Mouse (Mus musculus) neural tube, embryonic 15.5 days (tissue): Measurements from ENCODE around the gene Hoxc12. TPM values are rescaled to one million over a fixed set of nuclear protein-coding genes. Genes with fewer than 3 reads are reported as not detected.

Experiments
- ATAC-seq: fragments of 200-750 bp; cut with Nextera tagmentation; 2 replicates; pipeline ENCODE4 v1.8.0; 2017; ENCODE audit warnings: mild to moderate bottlenecking, moderate TSS enrichment, moderate library complexity; ENCODE audit not compliant: low FRiP score
- H3K27ac ChIP-seq: fragments of 300-500 bp; sonication (generic); replicated peaks from 2 replicates; pipeline ENCODE4 v1.5.1; 2015; ENCODE audit warnings: mild to moderate bottlenecking, inconsistent platforms
- H3K27me3 ChIP-seq: fragments of 300-500 bp; sonication (generic); replicated peaks from 2 replicates; pipeline ENCODE4 v1.6.1; 2015; ENCODE audit warnings: inconsistent platforms
- H3K36me3 ChIP-seq: fragments of 300-500 bp; sonication (generic); 2 replicates; pipeline ENCODE4 v1.6.1; 2015; ENCODE audit warnings: inconsistent platforms
- H3K4me1 ChIP-seq: fragments of 300-500 bp; sonication (generic); 2 replicates; pipeline ENCODE4 v1.6.1; 2015; ENCODE audit warnings: inconsistent platforms
- H3K4me2 ChIP-seq: fragments of 300-500 bp; sonication (generic); 2 replicates; pipeline ENCODE4 v1.6.1; 2015; ENCODE audit warnings: inconsistent platforms, mild to moderate bottlenecking, moderate library complexity
- H3K4me3 ChIP-seq: fragments of 300-500 bp; sonication (generic); replicated peaks from 2 replicates; pipeline ENCODE4 v1.5.1; 2015; ENCODE audit warnings: mild to moderate bottlenecking, inconsistent platforms
- H3K9ac ChIP-seq: fragments of 300-500 bp; sonication (generic); replicated peaks from 2 replicates; pipeline ENCODE4 v1.6.1; 2015; ENCODE audit warnings: mild to moderate bottlenecking, inconsistent platforms
- H3K9me3 ChIP-seq: fragments of 300-500 bp; sonication (generic); replicated peaks from 2 replicates; pipeline ENCODE4 v1.6.1; 2016; ENCODE audit warnings: inconsistent platforms
- WGBS: fragments of 180-500 bp; shearing (Covaris S2); methylation state at CpG from one replicate; pipeline ENCODE4 v1.1.7; 2015; ENCODE audit warnings: mixed read lengths; 5-methylcytosine and 5-hydroxymethylcytosine counted together
- polyA plus RNA-seq: library from polyadenylated mRNA; unstranded; fragments of >200 nt; fragmentation: Nextera tagmentation; extraction: Ambion mirVana; gene quantifications from 2 replicates; pipeline ENCODE4 v1.2.1, GENCODE M21; 2015

Gene Hoxc12
- polyA plus RNA-seq, 1 experiment from 2014 or later: 12.7 TPM

DNA sequence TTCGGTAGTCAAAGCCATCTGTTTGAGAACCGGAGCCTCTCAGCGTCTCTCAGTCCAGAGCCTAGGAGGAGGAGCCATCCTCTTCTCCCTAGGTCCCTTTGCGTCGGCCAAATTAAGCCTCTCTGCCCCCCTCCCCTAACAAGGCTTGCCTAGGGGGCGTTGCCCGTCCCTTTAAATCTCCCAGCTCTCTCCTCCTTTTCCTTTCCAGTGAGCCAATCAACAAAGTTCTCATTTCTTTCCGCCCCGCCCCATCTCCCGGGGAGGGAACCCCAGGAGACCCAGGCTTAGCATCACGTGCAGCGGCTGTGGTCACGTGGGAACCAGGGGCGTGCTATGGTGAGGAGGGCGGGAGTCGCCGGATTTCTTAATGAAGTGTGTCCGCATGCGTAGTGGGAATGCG lies 15.9 kb upstream of the Hoxc12 start:
- H3K4me3 ChIP-seq: peak overlapping the region; percentile 6; the same call in 1 of the 2 replicates
- under 1% methylated on average over 19 of the region's 20 CpGs for WGBS
- ATAC-seq: peak; percentile 75

DNA sequence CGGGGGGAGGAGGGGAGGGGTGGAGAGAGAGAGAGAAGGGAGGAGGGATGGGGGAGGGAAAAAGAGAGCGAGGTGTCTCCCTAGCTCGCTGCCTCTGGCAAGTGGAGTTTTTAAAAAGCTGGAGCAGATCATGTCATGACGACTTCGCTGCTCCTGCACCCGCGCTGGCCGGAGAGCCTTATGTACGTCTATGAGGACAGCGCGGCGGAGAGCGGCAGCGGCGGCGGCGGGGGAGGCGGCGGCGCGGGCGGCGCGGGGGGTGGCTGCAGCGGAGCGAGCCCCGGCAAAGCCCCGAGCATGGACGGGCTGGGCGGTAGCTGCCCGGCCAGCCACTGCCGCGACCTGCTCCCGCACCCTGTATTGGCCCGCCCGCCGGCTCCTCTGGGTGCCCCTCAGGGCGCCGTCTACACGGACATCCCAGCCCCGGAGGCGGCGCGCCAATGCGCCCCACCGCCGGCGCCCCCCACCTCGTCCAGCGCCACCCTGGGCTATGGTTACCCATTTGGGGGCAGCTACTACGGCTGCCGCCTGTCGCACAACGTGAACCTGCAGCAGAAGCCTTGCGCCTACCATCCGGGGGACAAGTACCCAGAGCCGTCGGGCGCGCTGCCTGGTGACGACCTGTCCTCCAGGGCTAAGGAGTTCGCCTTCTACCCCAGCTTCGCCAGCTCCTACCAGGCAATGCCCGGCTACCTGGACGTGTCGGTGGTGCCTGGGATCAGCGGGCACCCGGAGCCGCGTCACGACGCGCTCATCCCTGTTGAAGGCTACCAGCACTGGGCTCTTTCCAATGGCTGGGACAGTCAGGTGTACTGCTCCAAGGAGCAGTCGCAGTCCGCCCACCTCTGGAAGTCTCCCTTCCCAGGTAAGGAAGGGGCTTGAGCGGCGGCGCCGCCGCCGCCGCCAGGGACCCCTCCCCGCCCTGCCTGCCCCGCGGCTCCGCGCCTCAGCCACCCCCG lies 15.2 kb upstream of the Hoxc12 start, which contains the start of gene Hoxc13:
Gene Hoxc13, plus strand, starts transcription at position 51 of the 959 bp plus-strand sequence.
- peak; percentile 8; the same call in 1 of the 2 replicates for ATAC-seq
- Histone ChIP-seq H3K9ac (peak within 1 kb of the TSS; percentile 31), H3K4me1 (peaks cover 17% of the 10 kb centered on the region), H3K9me3 (no peaks in the 10 kb centered on the region), H3K27ac (peak within 1 kb of the TSS; percentile 58), H3K4me3 (peak within 1 kb of the TSS; percentile 35), H3K27me3 (peaks cover 85% of the 10 kb centered on the region), H3K36me3 (no peaks in the 10 kb centered on the region), H3K4me2 (peak within 1 kb of the TSS; percentile 39)
- 1% methylated on average over 83 of the region's 88 CpGs for WGBS

More for the DNA sequence above, 15.9 kb upstream of the Hoxc12 start:
- Histone ChIP-seq H3K36me3 (no peaks in the 10 kb centered on the region), H3K27ac (no peak overlapping the region), H3K9me3 (no peaks in the 10 kb centered on the region), H3K4me1 (peaks cover 17% of the 10 kb centered on the region), H3K27me3 (peaks cover 85% of the 10 kb centered on the region), H3K4me2 (peak overlapping the region; percentile 39), H3K9ac (no peak overlapping the region)

DNA sequence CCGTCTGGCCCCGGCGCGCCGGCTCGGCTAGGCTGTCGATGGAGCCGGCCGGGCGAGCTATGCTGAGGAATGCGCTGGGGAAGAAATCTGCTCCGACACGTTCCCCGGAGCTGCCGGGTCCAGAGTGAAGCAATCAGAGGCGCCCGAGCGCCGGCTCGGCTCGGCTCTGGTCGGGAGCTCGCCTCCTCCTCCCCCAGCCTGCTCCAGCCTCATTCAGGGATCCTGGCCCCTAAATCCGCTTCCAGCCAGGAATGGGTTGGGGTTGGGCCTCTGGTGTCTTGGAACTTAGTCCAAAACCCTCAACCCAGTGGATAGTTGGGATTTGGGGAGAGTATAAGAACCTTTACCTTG lies 14.6 kb upstream of the Hoxc12 start:
- no peaks in the 10 kb centered on the region for H3K36me3 ChIP-seq
- ATAC-seq: 0 out of 2 replicates have a peak, but pooled peaks have one; percentile 17
- peak overlapping the region; percentile 39; the same call in 1 of the 2 replicates for H3K4me2 ChIP-seq
- H3K4me1 ChIP-seq: peaks cover 17% of the 10 kb centered on the region
- peak overlapping the region; percentile 35 for H3K4me3 ChIP-seq
- no peaks in the 10 kb centered on the region for H3K9me3 ChIP-seq
- peak overlapping the region; percentile 24; the same call in 1 of the 2 replicates for H3K27ac ChIP-seq
- under 1% methylated on average over 24 of the region's 24 CpGs for WGBS
- H3K27me3 ChIP-seq: peaks cover 81% of the 10 kb centered on the region
- peak overlapping the region; percentile 31 for H3K9ac ChIP-seq

DNA sequence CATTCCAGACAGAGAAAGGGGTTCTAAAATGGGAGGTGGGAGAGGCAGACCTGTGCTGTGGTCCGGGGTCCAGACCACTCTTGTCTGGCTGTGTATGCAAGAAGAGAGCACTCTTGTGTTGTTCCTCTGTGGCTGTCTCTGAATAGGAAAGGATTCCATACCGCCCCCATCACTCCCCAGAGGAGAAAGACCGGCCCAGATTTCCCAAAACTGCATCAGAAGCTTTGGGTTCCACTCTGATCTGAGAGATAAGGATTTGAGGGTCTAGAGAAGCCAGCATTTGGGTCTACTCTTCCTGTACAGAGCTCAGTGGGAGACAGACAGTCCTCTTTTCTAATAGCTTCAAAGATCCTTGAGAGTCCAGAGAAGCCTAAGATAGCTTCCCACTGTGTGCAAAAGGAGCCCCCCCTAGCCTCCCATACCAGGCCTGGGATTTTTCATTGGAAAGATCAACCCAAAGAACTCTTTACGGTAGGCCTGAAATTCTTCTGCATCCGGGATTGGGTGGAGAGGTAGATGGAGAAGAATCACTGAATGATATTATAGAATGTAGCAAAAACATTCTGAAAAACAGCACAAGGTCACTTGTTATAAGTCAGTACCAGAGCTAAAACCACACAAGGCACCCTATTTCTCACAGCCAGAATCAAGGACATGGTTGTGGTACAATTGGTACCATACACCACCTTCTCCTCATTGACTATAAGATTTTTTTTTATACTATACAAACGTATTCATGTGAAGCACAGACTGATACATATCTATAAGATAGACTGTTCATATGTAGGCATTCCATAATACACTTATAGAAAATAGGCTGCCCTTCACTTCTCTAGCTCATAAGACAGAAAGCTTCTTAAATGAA lies 13.7 kb upstream of the Hoxc12 start:
- H3K9me3 ChIP-seq: no peaks in the 10 kb centered on the region
- H3K4me2 ChIP-seq: peak overlapping the region; percentile 22; the same call in 1 of the 2 replicates
- peaks cover 77% of the 10 kb centered on the region for H3K27me3 ChIP-seq
- no peaks in the 10 kb centered on the region for H3K36me3 ChIP-seq
- WGBS: 16% methylated on average over 6 of the region's 6 CpGs
- no peak for ATAC-seq
- peak overlapping the region; percentile 35 for H3K4me3 ChIP-seq
- no peak overlapping the region for H3K27ac ChIP-seq
- no peak overlapping the region for H3K9ac ChIP-seq
- peaks cover 17% of the 10 kb centered on the region for H3K4me1 ChIP-seq

DNA sequence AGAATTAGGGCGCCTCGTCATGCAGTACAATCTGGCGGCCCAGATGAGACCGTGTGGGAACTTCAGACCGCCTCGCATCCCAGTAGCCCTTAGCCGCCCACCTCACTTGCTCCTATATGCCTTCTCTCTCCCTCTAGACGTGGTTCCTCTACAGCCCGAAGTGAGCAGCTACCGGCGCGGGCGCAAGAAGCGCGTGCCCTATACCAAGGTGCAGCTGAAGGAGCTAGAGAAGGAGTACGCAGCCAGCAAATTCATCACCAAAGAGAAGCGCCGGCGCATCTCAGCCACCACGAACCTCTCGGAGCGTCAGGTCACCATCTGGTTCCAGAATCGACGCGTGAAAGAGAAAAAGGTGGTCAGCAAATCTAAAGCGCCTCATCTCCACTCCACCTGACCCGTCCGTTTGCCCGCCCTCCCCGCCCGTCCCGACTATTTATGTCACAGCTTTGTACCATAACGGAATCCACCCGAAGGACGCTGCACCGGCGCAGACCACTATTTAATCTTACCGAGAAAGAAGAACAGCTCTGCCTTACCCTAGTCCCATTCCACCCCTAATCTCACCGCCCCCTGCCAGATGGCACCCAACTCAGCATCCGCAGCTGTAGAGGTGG lies 9.4 kb upstream of the Hoxc12 start:
- H3K27ac ChIP-seq: no peak overlapping the region
- H3K36me3 ChIP-seq: no peaks in the 10 kb centered on the region
- no peak for ATAC-seq
- no peaks in the 10 kb centered on the region for H3K9me3 ChIP-seq
- H3K4me2 ChIP-seq: peak overlapping the region; percentile 5; the same call in 1 of the 2 replicates
- H3K4me3 ChIP-seq: no peak overlapping the region
- WGBS: 2% methylated on average over 40 of the region's 40 CpGs
- H3K9ac ChIP-seq: no peak overlapping the region
- H3K27me3 ChIP-seq: peaks cover 87% of the 10 kb centered on the region
- H3K4me1 ChIP-seq: no peaks in the 10 kb centered on the region

DNA sequence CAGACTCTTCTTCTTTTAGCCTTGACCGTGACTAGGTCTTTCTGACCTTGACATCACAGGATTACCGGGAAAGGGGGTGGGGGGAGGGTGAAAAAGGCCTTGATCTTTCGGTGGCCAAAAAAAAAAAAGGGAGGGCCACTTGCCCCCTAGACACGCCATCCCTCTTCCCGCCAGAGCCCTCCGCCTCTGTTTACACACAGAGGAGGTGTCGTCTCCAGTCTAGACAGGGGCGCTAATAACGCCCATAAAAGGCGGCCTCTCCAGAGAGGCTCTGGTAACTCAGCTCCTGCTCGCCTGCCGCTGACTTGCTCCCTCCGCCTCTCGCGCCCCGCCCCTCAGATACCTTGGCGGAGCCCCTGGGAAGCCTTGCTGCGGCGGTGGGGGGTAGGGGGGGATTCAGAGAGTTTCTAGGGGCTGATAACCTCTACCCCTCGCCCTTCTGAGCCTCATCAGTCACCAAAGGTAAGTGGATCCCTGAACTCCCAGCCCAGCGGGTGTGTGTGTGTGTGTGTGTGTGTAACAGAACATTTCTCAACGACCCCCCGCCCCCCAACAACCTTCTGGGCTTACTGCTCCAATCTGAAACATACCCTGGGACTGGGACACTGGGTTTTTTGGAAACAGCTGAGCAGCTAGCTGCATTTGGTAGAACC lies 4.7 kb upstream of the Hoxc12 start:
- Histone ChIP-seq H3K36me3 (no peaks in the 10 kb centered on the region), H3K9ac (no peak overlapping the region), H3K9me3 (no peaks in the 10 kb centered on the region), H3K4me2 (peak overlapping the region; percentile 17; the same call in 1 of the 2 replicates), H3K4me3 (no peak overlapping the region), H3K4me1 (no peaks in the 10 kb centered on the region), H3K27ac (0 out of 2 replicates have a peak overlapping the region, but pooled peaks have one; percentile 28), H3K27me3 (peaks cover 90% of the 10 kb centered on the region)
- ATAC-seq: no peak
- under 1% methylated on average over 23 of the region's 23 CpGs for WGBS

DNA sequence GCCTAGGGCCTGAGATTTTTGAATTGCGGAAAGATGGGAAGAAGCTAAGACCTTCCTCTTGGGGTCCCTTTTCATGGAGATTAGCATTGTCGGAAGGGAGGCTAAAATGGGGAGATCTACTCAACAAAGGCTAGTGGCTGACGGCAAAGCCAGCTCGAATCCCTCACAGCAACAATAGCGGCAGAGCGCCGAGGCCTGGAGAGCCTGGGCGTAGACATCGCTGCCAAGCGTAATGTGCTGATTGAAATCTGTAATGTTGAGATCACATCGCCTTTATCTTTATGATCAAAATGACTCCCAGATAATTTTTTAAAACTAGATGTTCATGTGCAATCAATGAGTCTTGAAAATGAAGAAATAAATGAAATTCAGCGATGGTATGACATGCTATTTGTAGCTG lies 2.1 kb upstream of the Hoxc12 start:
- Histone ChIP-seq H3K4me1 (peaks cover 3% of the 10 kb centered on the region; the same call in 1 of the 2 replicates), H3K36me3 (no peaks in the 10 kb centered on the region), H3K9me3 (no peaks in the 10 kb centered on the region), H3K9ac (peak overlapping the region; percentile 23; the same call in 1 of the 2 replicates), H3K27ac (0 out of 2 replicates have a peak overlapping the region, but pooled peaks have one; percentile 33), H3K4me3 (peak overlapping the region; percentile 37; the same call in 1 of the 2 replicates), H3K4me2 (peak overlapping the region; percentile 43), H3K27me3 (peaks cover 92% of the 10 kb centered on the region)
- 2% methylated on average over 12 of the region's 12 CpGs for WGBS
- no peak for ATAC-seq

DNA sequence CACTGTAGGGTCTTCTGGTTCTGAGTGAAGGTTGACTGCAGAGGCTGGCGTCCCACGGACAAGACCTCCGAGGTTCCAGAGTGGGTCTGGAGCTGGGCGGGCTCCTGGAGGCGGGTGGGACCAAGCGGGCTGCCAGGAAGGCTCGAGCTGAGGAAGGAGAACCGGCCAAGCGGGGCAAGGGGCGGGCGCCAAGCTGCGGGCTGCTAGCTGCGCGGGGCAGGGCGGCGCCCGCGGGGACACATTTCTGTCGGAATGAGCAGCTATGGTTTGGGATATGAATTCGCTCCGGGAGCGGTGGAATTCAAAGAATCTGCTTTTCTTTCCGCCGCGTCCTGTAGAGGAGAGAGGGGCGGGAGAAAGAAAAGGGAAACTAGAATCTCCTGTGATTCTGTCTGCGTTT lies 1.7 kb upstream of the Hoxc12 start:
- 0 out of 2 replicates have a peak overlapping the region, but pooled peaks have one; percentile 20 for H3K9ac ChIP-seq

DNA sequence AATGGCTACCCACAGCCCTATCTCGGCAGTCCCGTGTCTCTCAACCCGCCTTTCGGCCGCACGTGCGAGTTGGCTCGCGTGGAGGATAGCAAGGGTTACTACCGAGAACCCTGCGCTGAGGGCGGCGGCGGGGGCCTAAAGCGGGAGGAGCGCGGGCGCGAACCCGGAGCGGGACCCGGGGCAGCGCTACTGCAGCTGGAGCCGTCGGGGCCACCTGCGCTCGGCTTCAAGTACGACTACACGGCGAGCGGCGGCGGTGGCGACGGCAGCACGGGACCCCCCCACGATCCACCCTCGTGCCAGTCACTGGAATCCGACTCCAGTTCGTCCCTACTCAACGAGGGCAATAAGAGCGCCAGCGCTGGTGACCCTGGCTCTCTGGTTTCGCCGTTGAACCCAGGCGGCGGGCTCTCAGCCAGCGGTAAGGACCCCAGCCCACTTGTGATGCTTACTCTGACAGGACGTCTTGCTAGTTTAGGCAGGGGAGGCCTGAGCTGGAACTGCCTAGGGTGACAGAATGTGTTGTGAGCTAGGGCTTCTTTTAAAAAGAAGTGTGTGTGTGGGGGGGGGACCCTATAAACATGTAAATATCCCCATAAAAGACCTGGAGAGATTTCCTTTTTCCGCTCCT lies 594 bp downstream of the Hoxc12 start:
- peaks cover 5% of the 10 kb centered on the region; the same call in 1 of the 2 replicates for H3K4me1 ChIP-seq
- H3K4me2 ChIP-seq: peak overlapping the region; percentile 43
- no peak for ATAC-seq

More for the DNA sequence above, 1.7 kb upstream of the Hoxc12 start:
- peak overlapping the region; percentile 28; the same call in 1 of the 2 replicates for H3K27ac ChIP-seq
- under 1% methylated on average over 27 of the region's 27 CpGs for WGBS
- no peak for ATAC-seq
- H3K4me1 ChIP-seq: peaks cover 5% of the 10 kb centered on the region; the same call in 1 of the 2 replicates
- peak overlapping the region; percentile 37 for H3K4me3 ChIP-seq
- peak overlapping the region; percentile 43 for H3K4me2 ChIP-seq
- no peaks in the 10 kb centered on the region for H3K36me3 ChIP-seq
- peaks cover 92% of the 10 kb centered on the region for H3K27me3 ChIP-seq
- H3K9me3 ChIP-seq: no peaks in the 10 kb centered on the region

More for the DNA sequence above, 594 bp downstream of the Hoxc12 start:
- 1% methylated on average over 50 of the region's 50 CpGs for WGBS
- H3K9me3 ChIP-seq: no peaks in the 10 kb centered on the region
- no peaks in the 10 kb centered on the region for H3K36me3 ChIP-seq
- H3K4me3 ChIP-seq: peak overlapping the region; percentile 37
- 0 out of 2 replicates have a peak overlapping the region, but pooled peaks have one; percentile 21 for H3K9ac ChIP-seq
- peak overlapping the region; percentile 69 for H3K27ac ChIP-seq
- H3K27me3 ChIP-seq: peaks cover 92% of the 10 kb centered on the region
